Mouse (Mus musculus) ES-Bruce4 (cell line): ENCODE data around the gene Slc30a7.

Experiments used
- CTCF ChIP-seq: IDR thresholded peaks from one replicate; pipeline ENCODE4 v1.8.1; 2011; ENCODE audit warnings: low read depth, low read length
- EP300 ChIP-seq: IDR thresholded peaks from 2 replicates; pipeline ENCODE4 v1.6.1; 2011; ENCODE audit warnings: low read depth, low read length; ENCODE audit not compliant: insufficient read depth

DNA sequence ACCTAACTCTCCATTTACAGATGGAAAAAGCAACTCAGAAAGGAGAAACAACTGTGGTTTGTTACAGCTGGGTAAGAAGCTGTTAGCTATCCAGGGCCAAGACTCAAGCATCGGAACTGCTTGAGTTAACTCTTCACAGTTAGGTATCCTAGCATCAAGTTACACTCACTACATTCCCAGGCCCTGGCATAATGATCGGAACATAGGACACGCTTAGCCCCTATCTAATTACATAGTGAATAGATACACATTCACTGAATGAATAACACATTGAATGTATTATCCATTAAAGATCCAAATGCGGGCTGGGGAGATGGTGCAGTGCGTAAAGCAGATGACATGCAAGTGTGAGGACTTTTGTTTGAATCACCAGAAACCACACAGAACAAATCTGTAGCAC lies 43.1 kb downstream of the Slc30a7 start:
- TF ChIP-seq CTCF (no peak), EP300 (no peak)
